8 mouse cellular contexts compared by ENCODE assay signal in the genomic region with DNA sequence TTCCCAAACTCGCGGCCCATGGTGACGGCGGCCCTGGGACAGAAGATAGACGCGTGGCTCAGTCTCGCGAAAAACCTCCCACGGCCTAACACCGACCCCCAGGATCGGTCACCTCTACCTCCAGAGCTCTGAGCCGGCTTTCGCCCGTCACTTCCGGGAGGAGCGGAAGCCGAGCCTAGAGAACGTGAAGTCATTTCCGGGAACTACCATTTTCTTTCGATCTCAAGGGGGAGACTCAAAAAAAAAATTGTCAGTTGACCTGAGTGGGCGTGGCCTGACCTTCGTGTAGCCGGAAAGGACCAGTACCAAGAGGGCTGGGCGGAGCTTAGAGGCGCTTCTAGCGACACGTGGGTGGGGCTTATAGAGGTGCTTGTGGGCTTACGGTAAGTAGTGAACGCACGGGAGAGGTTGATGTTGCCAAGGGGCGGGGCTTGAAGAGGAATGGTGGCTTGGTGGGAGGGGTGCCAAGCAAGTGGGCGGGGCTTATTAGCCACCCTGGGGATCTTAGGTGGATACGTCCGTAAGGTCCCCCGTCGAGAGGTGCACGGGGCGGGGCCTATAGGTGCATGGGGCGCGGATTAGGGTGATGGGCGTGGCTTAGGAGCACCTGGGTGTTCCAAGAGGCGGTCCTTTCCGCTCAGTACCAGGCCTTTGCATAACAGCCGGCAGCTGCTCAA. TPM values are rescaled to one million over a fixed set of nuclear protein-coding genes. Genes with fewer than 3 reads are reported as not detected.
DNase-seq lines count a peak whose midpoint lies in the region; ATAC-seq lines count a peak whose summit lies in the region.

A gene (minus strand): TSS at position 162 of the 677 bp plus-strand sequence.
A gene (plus strand): TSS at position 354 of the 677 bp plus-strand sequence.

- H3K4me3 ChIP-seq in hindbrain, embryonic 11.5 days (ENCODE audit: low read depth, low read length), result peak within 1 kb of the TSS; percentile 96

- H3K4me2 ChIP-seq in hindbrain, embryonic 11.5 days (replicated peaks; ENCODE audit: low read depth, low read length), result peak within 1 kb of the TSS; percentile 74

- H3K27ac ChIP-seq in hindbrain, embryonic 11.5 days (ENCODE audit: low read depth, low read length), result no peak within 1 kb of the TSS; the same call in 1 of the 2 replicates

- no peaks in the 10 kb centered on the region for H3K4me1 ChIP-seq in hindbrain, embryonic 11.5 days (replicated peaks; ENCODE audit: control insufficient read depth, insufficient read depth, low read length)

- ATAC-seq in hindbrain, embryonic 11.5 days (ENCODE audit: low FRiP score), result peak; percentile 97

- 0 out of 2 replicates have a peak, but pooled peaks cover 4% of the 10 kb centered on the region for H3K36me3 ChIP-seq in hindbrain, embryonic 11.5 days (ENCODE audit: control insufficient read depth, insufficient read depth, low read length)

- DNase-seq in Muller cell, postnatal 12 days (ENCODE audit: inconsistent ontology term), result peak; percentile 99
- DNase-seq in cerebellum, adult 9-11 months, result peak; percentile 100
- DNase-seq in frontal cortex, adult 2 months (ENCODE audit: extremely low spot score in 1 of 2, low spot score in 1 of 2), result peak; percentile 100
- peak; percentile 99 for DNase-seq in hindbrain, embryonic 11.5 days (ENCODE audit: low spot score)
- peak; percentile 98 to 99 for DNase-seq in layer of hippocampus, postnatal 10 days (ENCODE audit: low spot score in 2 of 2)
- peak; percentile 99 for DNase-seq in lung, postnatal 10 days
- DNase-seq in ovary, postnatal 36 days (ENCODE audit: low spot score), result peak; percentile 97
- peak; percentile 99 for DNase-seq in thymus, postnatal 25 days

- under 1% methylated on average over 44 of the region's 44 CpGs for WGBS in hindbrain, embryonic 11.5 days

- H3K27me3 ChIP-seq in hindbrain, embryonic 11.5 days (ENCODE audit: control insufficient read depth, insufficient read depth, low read length), result no peaks in the 10 kb centered on the region

- peak within 1 kb of the TSS; percentile 90 for H3K9ac ChIP-seq in hindbrain, embryonic 11.5 days (ENCODE audit: low read depth, low read length)

- no peaks in the 10 kb centered on the region for H3K9me3 ChIP-seq in hindbrain, embryonic 11.5 days (ENCODE audit: control insufficient read depth, low read length)

RNA-seq across cellular contexts. Expression of the first gene that starts in this region (rescaled TPM):
- polyA plus RNA-seq in frontal cortex, adult 2 months (2012; rRNA removed), result 372 and 396 TPM in 2 replicates
- polyA plus RNA-seq in hindbrain, embryonic 11.5 days (2014; fragmentation: Nextera tagmentation; extraction: Ambion mirVana), result 564 and 595 TPM in 2 replicates
- total RNA-seq in layer of hippocampus, postnatal 10 days (2021), result 100 to 1,000 TPM; 522 to 555 TPM

RNA-seq across cellular contexts. Expression of the second gene that starts in this region (rescaled TPM):
- 1.8 and 1.9 TPM in 2 replicates for polyA plus RNA-seq in frontal cortex, adult 2 months (2012; rRNA removed)
- 2.8 and 3.6 TPM in 2 replicates for polyA plus RNA-seq in hindbrain, embryonic 11.5 days (2014; fragmentation: Nextera tagmentation; extraction: Ambion mirVana)
- total RNA-seq in layer of hippocampus, postnatal 10 days (2021), result 1 to 10 TPM in 1 of 2 experiments, under 1 TPM in 1; 0.67 to 1.2 TPM
